In the genomic region with DNA sequence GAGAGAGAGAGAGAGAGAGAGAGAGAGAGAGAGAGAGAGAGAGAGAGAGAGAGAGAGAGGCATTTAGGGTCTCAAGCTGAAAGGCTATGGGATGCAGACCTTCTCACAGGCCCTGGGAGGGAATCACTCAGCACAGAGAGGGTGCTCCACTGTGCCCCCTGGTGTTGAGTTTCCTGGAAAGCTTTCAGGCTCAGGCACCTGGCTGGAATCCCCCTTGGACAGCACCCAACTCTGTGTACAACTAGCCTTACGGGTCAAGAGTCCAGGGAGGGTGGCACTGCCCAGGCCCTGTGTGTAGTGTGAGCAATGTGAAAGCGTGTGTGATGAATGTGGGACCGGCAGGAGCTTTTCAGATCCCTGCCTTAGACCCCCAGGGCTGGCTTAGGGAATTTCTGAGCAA, we compare ENCODE assay signal across 8 mouse cellular contexts. TPM values are rescaled to one million over a fixed set of nuclear protein-coding genes. Genes with fewer than 3 reads are reported as not detected.
DNase-seq lines count a peak whose midpoint lies in the region; ATAC-seq lines count a peak whose summit lies in the region.

No protein-coding gene starts in this region.

- peak; percentile 49 for DNase-seq in embryo, embryonic 10 days (ENCODE audit: low spot score)
- no peak for DNase-seq in embryo, embryonic 9.5 days (ENCODE audit: extremely low spot score)
- DNase-seq in right cerebral cortex, postnatal 4 days: peak; percentile 51
- DNase-seq in right cerebral cortex, adult 18-20 months: no peak
- DNase-seq in limb, embryonic 11.5 days (ENCODE audit: low spot score): peak; percentile 64
- DNase-seq in cerebellum, adult 8-10 months: no peak
- DNase-seq in spleen, postnatal 14 days (ENCODE audit: low spot score in 2 of 2): no peak

- H3K27ac ChIP-seq in limb, embryonic 11.5 days (replicated peaks; ENCODE audit: low read depth, low read length): no peak overlapping the region
- H3K27ac ChIP-seq in stomach, embryonic 15.5 days: no peak overlapping the region

- no peaks in the 10 kb centered on the region for H3K9me3 ChIP-seq in limb, embryonic 11.5 days (ENCODE audit: control insufficient read depth, low read length)
- H3K9me3 ChIP-seq in stomach, embryonic 15.5 days: no peaks in the 10 kb centered on the region

- no peaks in the 10 kb centered on the region for H3K27me3 ChIP-seq in limb, embryonic 11.5 days (ENCODE audit: control insufficient read depth, insufficient read depth, low read length)
- no peaks in the 10 kb centered on the region for H3K27me3 ChIP-seq in stomach, embryonic 15.5 days (replicated peaks)

- 0 out of 2 replicates have a peak, but pooled peaks cover 2% of the 10 kb centered on the region for H3K36me3 ChIP-seq in limb, embryonic 11.5 days (ENCODE audit: control insufficient read depth, insufficient read depth, low read length)
- no peaks in the 10 kb centered on the region for H3K36me3 ChIP-seq in stomach, embryonic 15.5 days

- 0 out of 2 replicates have a peak, but pooled peaks cover 2% of the 10 kb centered on the region for H3K4me1 ChIP-seq in limb, embryonic 11.5 days (ENCODE audit: control insufficient read depth, insufficient read depth, low read length)
- H3K4me1 ChIP-seq in stomach, embryonic 15.5 days: peaks cover 11% of the 10 kb centered on the region; the same call in 1 of the 2 replicates

- H3K4me2 ChIP-seq in limb, embryonic 11.5 days (ENCODE audit: low read depth, severe bottlenecking): no peak overlapping the region
- H3K4me2 ChIP-seq in stomach, embryonic 15.5 days: no peak overlapping the region

- no peak for ATAC-seq in limb, embryonic 11.5 days (ENCODE audit: insufficient number of reproducible peaks, low FRiP score, low TSS enrichment, low read depth)
- peak; percentile 8; the same call in 1 of the 2 replicates for ATAC-seq in stomach, embryonic 15.5 days (ENCODE audit: insufficient read depth, low FRiP score, low read depth)

- 58% methylated on average over 3 of the region's 3 CpGs for WGBS in limb, embryonic 11.5 days
- WGBS in stomach, embryonic 15.5 days: 61% methylated on average over 3 of the region's 3 CpGs

- no peak overlapping the region for H3K4me3 ChIP-seq in limb, embryonic 11.5 days (ENCODE audit: low read depth, low read length)
- no peak overlapping the region for H3K4me3 ChIP-seq in stomach, embryonic 15.5 days (replicated peaks)

- no peak overlapping the region for H3K9ac ChIP-seq in limb, embryonic 11.5 days (ENCODE audit: low read length)
- no peak overlapping the region for H3K9ac ChIP-seq in stomach, embryonic 15.5 days

RNA-seq across cellular contexts. Expression of a gene that starts 4.1 kb away (rescaled TPM):
- 0.14 and 0.20 TPM in 2 replicates for polyA plus RNA-seq in limb, embryonic 11.5 days (2014; fragmentation: Nextera tagmentation; extraction: Ambion mirVana)
- polyA plus RNA-seq in stomach, embryonic 15.5 days (2015; fragmentation: Nextera tagmentation; extraction: Ambion mirVana): 0.68 and 0.70 TPM in 2 replicates

RNA-seq across cellular contexts. Expression of a gene that starts 21.9 kb away (rescaled TPM):
- 14.0 and 15.7 TPM in 2 replicates for polyA plus RNA-seq in limb, embryonic 11.5 days (2014; fragmentation: Nextera tagmentation; extraction: Ambion mirVana)
- 9.3 and 11.4 TPM in 2 replicates for polyA plus RNA-seq in stomach, embryonic 15.5 days (2015; fragmentation: Nextera tagmentation; extraction: Ambion mirVana)

RNA-seq across cellular contexts. Expression of a gene that starts 36.9 kb away (rescaled TPM):
- polyA plus RNA-seq in limb, embryonic 11.5 days (2014; fragmentation: Nextera tagmentation; extraction: Ambion mirVana): 2.5 and 2.7 TPM in 2 replicates
- polyA plus RNA-seq in stomach, embryonic 15.5 days (2015; fragmentation: Nextera tagmentation; extraction: Ambion mirVana): 13.8 and 14.9 TPM in 2 replicates

RNA-seq across cellular contexts. Expression of a gene that starts 58.1 kb away (rescaled TPM):
- not detected in 2 replicates for polyA plus RNA-seq in limb, embryonic 11.5 days (2014; fragmentation: Nextera tagmentation; extraction: Ambion mirVana)
- polyA plus RNA-seq in stomach, embryonic 15.5 days (2015; fragmentation: Nextera tagmentation; extraction: Ambion mirVana): 0.05 TPM in 2 replicates

Comparison
In these comparisons a context has a peak if more than half of its experiments do, and no peak if none do; other contexts are left out.
1. DNase-seq: peak in embryo, embryonic 10 days (single experiment), right cerebral cortex, postnatal 4 days (single experiment) and limb, embryonic 11.5 days (single experiment); none in embryo, embryonic 9.5 days (single experiment), right cerebral cortex, adult 18-20 months (single experiment), cerebellum, adult 8-10 months (single experiment) and spleen, postnatal 14 days (0 of 2).